Comparison of ENCODE assay signal across 8 mouse cellular contexts in the genomic region with DNA sequence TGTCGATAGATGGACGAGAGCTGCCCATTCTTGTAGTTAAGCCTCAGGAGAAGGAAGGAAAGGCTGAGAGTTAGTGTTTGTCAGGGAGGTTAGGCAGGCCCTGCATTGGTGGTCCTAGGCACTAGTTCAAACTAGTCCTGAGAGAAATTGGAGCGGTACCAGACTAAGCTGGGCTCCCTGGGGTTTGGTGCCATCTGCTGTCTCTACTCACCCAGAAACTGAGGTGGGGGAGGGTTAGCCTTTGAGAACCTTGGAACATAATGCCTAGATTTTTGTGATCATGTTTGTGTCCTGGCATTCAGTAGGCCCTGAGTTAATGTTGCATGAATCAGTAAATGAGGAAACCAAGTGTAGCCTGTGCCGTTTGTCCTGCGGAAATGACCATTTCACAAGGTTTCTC. TPM values are rescaled to one million over a fixed set of nuclear protein-coding genes. Genes with fewer than 3 reads are reported as not detected.
A peak's percentile ranks its signal among the peaks of the same experiment; 100 is the strongest.
DNase-seq lines count a peak whose midpoint lies in the region; ATAC-seq lines count a peak whose summit lies in the region.

No protein-coding gene starts in this region.

- no peak for ATAC-seq in hindbrain, embryonic 15.5 days (ENCODE audit: low FRiP score, low read depth)
- ATAC-seq in midbrain, embryonic 14.5 days (ENCODE audit: low FRiP score, low TSS enrichment) = no peak

- peak overlapping the region; percentile 99 for H3K27ac ChIP-seq in hindbrain, embryonic 15.5 days (replicated peaks)
- H3K27ac ChIP-seq in midbrain, embryonic 14.5 days (replicated peaks; ENCODE audit: low read depth, low read length) = no peak overlapping the region

- H3K4me2 ChIP-seq in hindbrain, embryonic 15.5 days = peak overlapping the region; percentile 98
- peak overlapping the region; percentile 98 for H3K4me2 ChIP-seq in midbrain, embryonic 14.5 days (ENCODE audit: low read length)

- H3K27me3 ChIP-seq in hindbrain, embryonic 15.5 days = no peaks in the 10 kb centered on the region
- no peaks in the 10 kb centered on the region for H3K27me3 ChIP-seq in midbrain, embryonic 14.5 days (ENCODE audit: control insufficient read depth, insufficient read depth, low read length)

- H3K4me1 ChIP-seq in hindbrain, embryonic 15.5 days (replicated peaks) = peaks cover 27% of the 10 kb centered on the region
- peaks cover 11% of the 10 kb centered on the region for H3K4me1 ChIP-seq in midbrain, embryonic 14.5 days (ENCODE audit: control insufficient read depth, insufficient read depth, low read length)

- peak; percentile 41 to 58 for DNase-seq in frontal cortex, postnatal 36 days (ENCODE audit: low spot score in 2 of 2)
- DNase-seq in frontal cortex, postnatal 10 days (ENCODE audit: low spot score in 2 of 2) = no peak
- DNase-seq in Muller cell, postnatal 12 days (ENCODE audit: inconsistent ontology term) = peak; percentile 81
- peak; percentile 25 for DNase-seq in embryo, embryonic 9.5 days (ENCODE audit: extremely low spot score)
- peak; percentile 48 to 62 for DNase-seq in left cerebral cortex, postnatal 14 days (ENCODE audit: low spot score in 2 of 2)
- peak; percentile 45 for DNase-seq in midbrain, embryonic 14.5 days
- DNase-seq in urinary bladder, postnatal 14 days (ENCODE audit: low spot score) = no peak

- no peaks in the 10 kb centered on the region for H3K9me3 ChIP-seq in hindbrain, embryonic 15.5 days
- H3K9me3 ChIP-seq in midbrain, embryonic 14.5 days (ENCODE audit: control insufficient read depth, low read length) = no peaks in the 10 kb centered on the region

- WGBS in hindbrain, embryonic 15.5 days = 29% methylated on average over 5 of the region's 5 CpGs
- WGBS in midbrain, embryonic 14.5 days = 33% methylated on average over 5 of the region's 5 CpGs

- intact Hi-C loops in left cerebral cortex, postnatal 14 days (cut with DNase I) = loop anchor here (10.0 kb wide), 1 partner anchor 613 kb away; a partner anchor contains a TSS

- H3K4me3 ChIP-seq in hindbrain, embryonic 15.5 days = peak overlapping the region; percentile 74
- peak overlapping the region; percentile 96 for H3K4me3 ChIP-seq in midbrain, embryonic 14.5 days (replicated peaks; ENCODE audit: low read depth, low read length)

- peaks cover 16% of the 10 kb centered on the region for H3K36me3 ChIP-seq in hindbrain, embryonic 15.5 days
- H3K36me3 ChIP-seq in midbrain, embryonic 14.5 days (ENCODE audit: control insufficient read depth, insufficient read depth, low read length) = peaks cover 27% of the 10 kb centered on the region

- peak overlapping the region; percentile 87 for H3K9ac ChIP-seq in hindbrain, embryonic 15.5 days
- peak overlapping the region; percentile 92 for H3K9ac ChIP-seq in midbrain, embryonic 14.5 days (replicated peaks; ENCODE audit: low read length)

RNA-seq across cellular contexts. Expression of a gene that starts 1.2 kb away (rescaled TPM):
- 16.3 and 17.1 TPM in 2 replicates for polyA plus RNA-seq in hindbrain, embryonic 15.5 days (2015; fragmentation: Nextera tagmentation; extraction: Ambion mirVana)
- 10 to 100 TPM; 25.7 to 26.9 TPM for total RNA-seq in left cerebral cortex, postnatal 14 days (2021)
- 15.6 and 22.8 TPM in 2 replicates for polyA plus RNA-seq in midbrain, embryonic 14.5 days (2014; fragmentation: Nextera tagmentation; extraction: Ambion mirVana)

RNA-seq across cellular contexts. Expression of a gene that starts 18.6 kb away (rescaled TPM):
- polyA plus RNA-seq in hindbrain, embryonic 15.5 days (2015; fragmentation: Nextera tagmentation; extraction: Ambion mirVana) = 8.5 and 9.3 TPM in 2 replicates
- total RNA-seq in left cerebral cortex, postnatal 14 days (2021) = 1 to 10 TPM; 4.9 to 5.8 TPM
- 9.2 and 9.8 TPM in 2 replicates for polyA plus RNA-seq in midbrain, embryonic 14.5 days (2014; fragmentation: Nextera tagmentation; extraction: Ambion mirVana)

RNA-seq across cellular contexts. Expression of a gene that starts 26.0 kb away (rescaled TPM):
- 4.8 and 10.2 TPM in 2 replicates for polyA plus RNA-seq in hindbrain, embryonic 15.5 days (2015; fragmentation: Nextera tagmentation; extraction: Ambion mirVana)
- total RNA-seq in left cerebral cortex, postnatal 14 days (2021) = 10 to 100 TPM; 48.3 to 66.5 TPM
- polyA plus RNA-seq in midbrain, embryonic 14.5 days (2014; fragmentation: Nextera tagmentation; extraction: Ambion mirVana) = 4.7 and 5.5 TPM in 2 replicates

RNA-seq across cellular contexts. Expression of a gene that starts 35.6 kb away (rescaled TPM):
- 112 and 117 TPM in 2 replicates for polyA plus RNA-seq in hindbrain, embryonic 15.5 days (2015; fragmentation: Nextera tagmentation; extraction: Ambion mirVana)
- total RNA-seq in left cerebral cortex, postnatal 14 days (2021) = 100 to 1,000 TPM; 102 to 109 TPM
- 101 and 108 TPM in 2 replicates for polyA plus RNA-seq in midbrain, embryonic 14.5 days (2014; fragmentation: Nextera tagmentation; extraction: Ambion mirVana)

Comparison
In these comparisons a context has a peak if more than half of its experiments do, and no peak if none do; other contexts are left out.
1. DNase-seq: peak in frontal cortex, postnatal 36 days (2 of 2), Muller cell, postnatal 12 days (single experiment), embryo, embryonic 9.5 days (single experiment), left cerebral cortex, postnatal 14 days (2 of 2) and midbrain, embryonic 14.5 days (single experiment); none in frontal cortex, postnatal 10 days (0 of 2) and urinary bladder, postnatal 14 days (single experiment).